Mouse (Mus musculus): Measurements from ENCODE around the gene Pla2g1b. TPM values are rescaled to one million over a fixed set of nuclear protein-coding genes. Genes with fewer than 3 reads are reported as not detected.

Pla2g1b gene
- polyA plus RNA-seq, 1 experiment from 2014 or later, result 0.78 TPM

DNA sequence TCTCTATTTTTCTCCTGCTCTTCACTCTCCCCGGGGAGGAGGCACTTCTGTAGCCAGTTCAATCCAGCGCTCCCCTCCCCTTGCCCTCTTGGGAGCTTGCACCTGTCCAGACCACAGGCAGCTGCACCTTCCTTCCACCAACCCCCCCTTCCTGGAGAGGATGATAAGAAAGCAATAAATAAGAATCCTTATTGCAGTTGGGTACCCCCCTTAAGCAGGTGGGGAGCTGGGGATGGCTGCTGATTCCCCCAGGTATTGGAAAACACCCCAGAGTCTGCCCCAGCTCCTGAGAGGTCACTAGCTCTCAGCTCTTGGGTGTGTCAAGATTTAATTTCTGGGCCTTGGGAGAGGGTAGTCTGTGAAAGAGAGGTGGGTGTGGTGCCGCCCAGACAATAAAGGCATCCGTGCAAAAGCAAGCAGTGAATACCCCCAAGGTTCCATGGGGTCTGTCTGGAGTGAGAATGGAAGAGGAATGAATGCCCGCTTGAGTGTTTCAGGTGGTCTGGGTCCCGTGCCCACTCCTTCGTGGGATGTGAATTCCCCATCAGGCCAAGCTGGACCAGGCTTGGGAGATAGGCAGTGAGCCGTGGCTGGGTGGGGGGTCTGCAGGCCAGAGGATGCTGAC is 30.2 kb upstream of the Pla2g1b start:
- no peaks in the 10 kb centered on the region for H3K9me3 ChIP-seq (ENCODE audit: control insufficient read depth)
- no peak overlapping the region for H3K27ac ChIP-seq (ENCODE audit: low read depth, low read length)
- peak overlapping the region; percentile 31 for H3K4me3 ChIP-seq (ENCODE audit: low read depth, low read length)
- no peak for TF ChIP-seq CTCF (IDR thresholded peaks at IDR 0.05; ENCODE audit: low read depth)
- H3K4me1 ChIP-seq (replicated peaks; ENCODE audit: control insufficient read depth, insufficient read depth, low read length), result no peaks in the 10 kb centered on the region; the same call in 1 of the 2 replicates
- 23% methylated on average over 8 of the region's 8 CpGs for WGBS
- no peaks in the 10 kb centered on the region for H3K27me3 ChIP-seq (replicated peaks; ENCODE audit: control insufficient read depth, insufficient read depth, low read length)
- no peaks in the 10 kb centered on the region for H3K36me3 ChIP-seq (ENCODE audit: control insufficient read depth, insufficient read depth)
- H3K4me2 ChIP-seq (replicated peaks; ENCODE audit: low read depth), result peak overlapping the region; percentile 72
- 0 out of 2 replicates have a peak, but pooled peaks have one; percentile 11 for ATAC-seq
- H3K9ac ChIP-seq (ENCODE audit: low read depth, low read length), result peak overlapping the region; percentile 65; the same call in 1 of the 2 replicates

DNA sequence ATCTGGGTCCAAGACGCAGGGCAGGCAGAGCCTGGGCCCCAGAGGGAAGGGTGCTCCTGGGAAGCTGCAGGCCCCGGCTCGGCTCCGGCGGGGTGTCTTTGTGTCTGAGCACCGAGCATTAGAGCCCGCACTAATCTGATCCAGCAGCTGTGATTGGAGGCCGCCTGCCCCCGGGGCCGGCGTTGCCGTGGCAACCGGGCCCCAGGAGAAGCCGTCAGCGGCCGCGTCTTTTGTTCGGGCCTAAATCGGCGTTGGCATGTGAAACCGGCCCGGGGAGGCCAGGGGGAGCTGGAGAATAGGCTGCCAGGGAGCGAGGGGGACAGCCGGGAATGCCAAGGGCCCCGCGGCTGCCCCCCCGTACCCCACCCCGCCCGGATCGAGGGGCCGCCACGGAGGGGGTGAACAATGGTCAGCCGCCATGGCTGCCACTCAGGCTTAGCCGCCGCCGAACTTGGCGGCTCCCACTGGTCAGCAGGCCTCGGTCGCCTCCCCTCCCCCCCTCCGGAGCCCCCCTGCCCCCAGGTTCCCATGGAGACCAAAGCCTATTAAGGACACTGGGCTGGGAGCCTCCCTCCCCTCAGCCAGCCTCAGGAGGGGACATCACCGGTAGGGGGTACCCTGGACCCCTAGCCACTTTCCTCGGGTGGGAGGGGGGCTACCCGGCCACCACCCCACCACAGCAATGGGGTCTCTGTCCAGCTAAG is 29.5 kb upstream of the Pla2g1b start:
- Histone ChIP-seq H3K27me3 (replicated peaks; ENCODE audit: control insufficient read depth, insufficient read depth, low read length) (no peaks in the 10 kb centered on the region), H3K9me3 (ENCODE audit: control insufficient read depth) (no peaks in the 10 kb centered on the region), H3K4me1 (replicated peaks; ENCODE audit: control insufficient read depth, insufficient read depth, low read length) (no peaks in the 10 kb centered on the region; the same call in 1 of the 2 replicates), H3K4me2 (replicated peaks; ENCODE audit: low read depth) (peak overlapping the region; percentile 72), H3K36me3 (ENCODE audit: control insufficient read depth, insufficient read depth) (no peaks in the 10 kb centered on the region), H3K4me3 (ENCODE audit: low read depth, low read length) (peak overlapping the region; percentile 31), H3K27ac (ENCODE audit: low read depth, low read length) (0 out of 2 replicates have a peak overlapping the region, but pooled peaks have one; percentile 15), H3K9ac (ENCODE audit: low read depth, low read length) (peak overlapping the region; percentile 65)
- WGBS, result 2% methylated on average over 43 of the region's 43 CpGs
- no peak for TF ChIP-seq CTCF (IDR thresholded peaks at IDR 0.05; ENCODE audit: low read depth)
- peak; percentile 50; the same call in 1 of the 2 replicates for ATAC-seq

DNA sequence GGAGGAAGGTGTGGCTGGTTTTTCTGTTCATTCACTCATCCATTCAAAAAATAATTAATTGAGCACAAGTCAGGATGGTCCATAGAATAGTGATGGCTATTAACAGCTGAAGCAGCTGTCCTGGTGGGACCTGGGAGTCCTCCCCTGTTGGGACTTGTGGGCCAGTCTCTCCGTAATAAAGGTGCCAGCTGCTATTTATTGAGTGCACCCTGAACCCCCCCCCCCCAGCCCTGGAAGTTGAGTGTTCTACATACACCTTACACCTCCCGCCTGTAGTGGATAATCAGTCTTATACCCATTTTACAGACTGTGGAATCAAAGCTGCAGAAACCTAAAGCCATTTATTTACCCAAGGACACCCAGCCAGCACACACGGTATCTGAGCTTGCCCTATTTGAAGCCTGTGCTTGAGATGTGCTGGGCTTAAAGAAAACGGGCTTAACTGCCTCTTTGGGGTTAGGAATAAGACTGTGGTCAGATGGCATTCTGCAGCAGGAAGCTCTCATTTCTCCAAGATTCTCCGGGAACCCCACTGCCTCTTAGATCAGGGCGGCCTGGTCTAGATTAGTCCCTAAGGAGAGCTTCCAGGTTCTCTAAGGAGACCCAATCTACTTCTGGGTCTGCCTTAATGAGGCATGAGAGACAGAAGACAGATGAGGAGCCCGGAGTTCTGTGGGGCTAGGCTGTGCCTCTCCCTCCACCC is 28.7 kb upstream of the Pla2g1b start:
- no peaks in the 10 kb centered on the region; the same call in 1 of the 2 replicates for H3K4me1 ChIP-seq (replicated peaks; ENCODE audit: control insufficient read depth, insufficient read depth, low read length)
- no peaks in the 10 kb centered on the region for H3K36me3 ChIP-seq (ENCODE audit: control insufficient read depth, insufficient read depth)
- no peak overlapping the region for H3K9ac ChIP-seq (ENCODE audit: low read depth, low read length)
- H3K9me3 ChIP-seq (ENCODE audit: control insufficient read depth), result no peaks in the 10 kb centered on the region
- H3K27me3 ChIP-seq (replicated peaks; ENCODE audit: control insufficient read depth, insufficient read depth, low read length), result no peaks in the 10 kb centered on the region
- 87% methylated on average over 7 of the region's 7 CpGs for WGBS
- H3K4me3 ChIP-seq (ENCODE audit: low read depth, low read length), result no peak overlapping the region
- H3K27ac ChIP-seq (ENCODE audit: low read depth, low read length), result no peak overlapping the region
- no peak for ATAC-seq
- TF ChIP-seq CTCF (IDR thresholded peaks at IDR 0.05; ENCODE audit: low read depth), result no peak
- H3K4me2 ChIP-seq (replicated peaks; ENCODE audit: low read depth), result no peak overlapping the region

DNA sequence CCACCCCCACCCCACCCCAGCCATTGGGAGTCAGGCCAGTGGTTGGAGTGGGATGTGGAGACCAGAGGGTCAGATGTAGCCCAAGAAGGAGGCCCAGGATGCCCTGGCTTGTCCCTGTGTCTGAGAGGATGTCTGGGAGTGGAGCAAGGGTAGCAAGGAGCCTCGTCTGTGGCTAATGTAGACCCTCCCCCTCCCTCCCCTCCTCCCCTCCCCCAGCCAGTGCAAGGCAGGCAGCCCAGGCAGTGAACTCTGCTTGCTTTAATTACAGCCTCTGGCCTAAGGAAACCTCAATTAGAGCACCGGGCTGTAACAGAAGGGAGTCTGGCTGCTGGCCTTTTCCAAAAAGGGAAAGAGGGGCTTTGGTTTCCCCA is 28.1 kb upstream of the Pla2g1b start:
- WGBS, result 44% methylated on average over 2 of the region's 2 CpGs
- Histone ChIP-seq H3K4me1 (replicated peaks; ENCODE audit: control insufficient read depth, insufficient read depth, low read length) (no peaks in the 10 kb centered on the region; the same call in 1 of the 2 replicates), H3K4me2 (replicated peaks; ENCODE audit: low read depth) (no peak overlapping the region)

DNA sequence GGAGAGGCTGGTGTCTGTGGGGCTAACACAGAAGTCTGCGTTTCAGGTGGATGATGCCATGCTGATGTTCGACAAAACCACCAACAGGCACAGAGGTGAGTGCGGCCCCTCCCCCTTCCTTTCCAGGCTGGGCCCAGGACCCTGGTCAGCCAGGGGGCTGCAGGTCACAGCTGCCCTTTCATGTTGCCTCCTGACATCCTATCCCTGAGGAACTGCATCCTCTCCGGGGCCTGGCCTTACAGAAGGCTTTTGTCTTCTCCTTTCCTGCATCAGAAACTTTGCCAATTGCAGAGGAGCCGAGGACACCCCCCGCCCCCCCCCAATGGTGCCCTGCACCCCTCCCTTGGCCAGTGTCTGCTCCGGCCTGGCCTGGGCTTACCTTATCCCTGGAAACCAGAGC is 27.4 kb upstream of the Pla2g1b start:
- Histone ChIP-seq H3K9ac (ENCODE audit: low read depth, low read length) (no peak overlapping the region), H3K4me3 (ENCODE audit: low read depth, low read length) (no peak overlapping the region), H3K36me3 (ENCODE audit: control insufficient read depth, insufficient read depth) (no peaks in the 10 kb centered on the region), H3K4me2 (replicated peaks; ENCODE audit: low read depth) (no peak overlapping the region), H3K27ac (ENCODE audit: low read depth, low read length) (no peak overlapping the region), H3K4me1 (replicated peaks; ENCODE audit: control insufficient read depth, insufficient read depth, low read length) (no peaks in the 10 kb centered on the region; the same call in 1 of the 2 replicates), H3K27me3 (replicated peaks; ENCODE audit: control insufficient read depth, insufficient read depth, low read length) (no peaks in the 10 kb centered on the region), H3K9me3 (ENCODE audit: control insufficient read depth) (no peaks in the 10 kb centered on the region)
- WGBS, result 64% methylated on average over 7 of the region's 7 CpGs
- ATAC-seq, result no peak
- TF ChIP-seq CTCF (IDR thresholded peaks at IDR 0.05; ENCODE audit: low read depth), result no peak

More for the DNA sequence above, 28.1 kb upstream of the Pla2g1b start:
- Histone ChIP-seq H3K36me3 (ENCODE audit: control insufficient read depth, insufficient read depth) (no peaks in the 10 kb centered on the region), H3K9ac (ENCODE audit: low read depth, low read length) (no peak overlapping the region), H3K4me3 (ENCODE audit: low read depth, low read length) (no peak overlapping the region), H3K9me3 (ENCODE audit: control insufficient read depth) (no peaks in the 10 kb centered on the region), H3K27ac (ENCODE audit: low read depth, low read length) (no peak overlapping the region), H3K27me3 (replicated peaks; ENCODE audit: control insufficient read depth, insufficient read depth, low read length) (no peaks in the 10 kb centered on the region)
- TF ChIP-seq CTCF (IDR thresholded peaks at IDR 0.05; ENCODE audit: low read depth), result no peak
- no peak for ATAC-seq

All from intestine, postnatal 0 days (tissue).